Mouse (Mus musculus): ENCODE measurements around the gene Dzip1l. TPM values are rescaled to one million over a fixed set of nuclear protein-coding genes. Genes with fewer than 3 reads are reported as not detected.
A peak's percentile ranks its signal among the peaks of the same experiment; 100 is the strongest.
"Not testable (repeated sequence)": the region's sequence is repeated elsewhere in the genome, so short reads cannot be mapped to it uniquely, and the experiment has no call there.

The Dzip1l gene
- total RNA-seq (2014; rRNA removed): 19.9 and 22.5 TPM in 2 replicates
- polyA plus RNA-seq (2015; fragmentation: Nextera tagmentation; extraction: Ambion mirVana): 7.1 and 8.1 TPM in 2 replicates

GRCm38 (mm10) chr9:99629281-99630011, at the start of gene Dzip1l:
Gene Dzip1l, plus strand, starts transcription at chr9:99629496.
- peak within 1 kb of the TSS; percentile 77 for H3K9ac ChIP-seq (replicated peaks; ENCODE audit: low read length, poor library complexity, severe bottlenecking)
- under 1% methylated on average over 44 of the region's 44 CpGs for WGBS
- H3K27me3 ChIP-seq (ENCODE audit: insufficient read depth, low read length): no peaks in the 10 kb centered on the region
- DNase-seq (ENCODE audit: low spot score) (peak; percentile 78), ATAC-seq (ENCODE audit: low FRiP score) (peak; percentile 83)
- no peaks in the 10 kb centered on the region for H3K36me3 ChIP-seq (ENCODE audit: insufficient read depth, low read length)
- H3K9me3 ChIP-seq (ENCODE audit: low read length): no peaks in the 10 kb centered on the region
- peak within 1 kb of the TSS; percentile 78 for H3K27ac ChIP-seq (ENCODE audit: low read depth, low read length)
- no peak; the same call in 1 of the 2 replicates for TF ChIP-seq CTCF (IDR thresholded peaks at IDR 0.05)
- H3K4me3 ChIP-seq (ENCODE audit: low read depth, low read length): peak within 1 kb of the TSS; percentile 60
- H3K4me1 ChIP-seq (ENCODE audit: insufficient read depth, low read length): peaks cover 8% of the 10 kb centered on the region
- H3K4me2 ChIP-seq (ENCODE audit: low read depth, low read length, poor library complexity, severe bottlenecking): peak within 1 kb of the TSS; percentile 87

GRCm38 (mm10) chr9:99580655-99581054, 48.6 kb upstream of the Dzip1l start:
- no peak overlapping the region for H3K4me3 ChIP-seq (ENCODE audit: low read depth, low read length)
- no peak overlapping the region for H3K4me2 ChIP-seq (ENCODE audit: low read depth, low read length, poor library complexity, severe bottlenecking)
- H3K36me3 ChIP-seq (ENCODE audit: insufficient read depth, low read length): peaks cover 23% of the 10 kb centered on the region
- H3K9ac ChIP-seq (replicated peaks; ENCODE audit: low read length, poor library complexity, severe bottlenecking): no peak overlapping the region
- H3K27ac ChIP-seq (ENCODE audit: low read depth, low read length): no peak overlapping the region
- 43% methylated on average over 2 of the region's 2 CpGs for WGBS
- peak; percentile 81 for DNase-seq (ENCODE audit: low spot score)
- 0 out of 2 replicates have a peak, but pooled peaks have one; percentile 39 for ATAC-seq (ENCODE audit: low FRiP score)
- TF ChIP-seq CTCF (IDR thresholded peaks at IDR 0.05): peak; percentile 83
- H3K4me1 ChIP-seq (ENCODE audit: insufficient read depth, low read length): 0 out of 2 replicates have a peak, but pooled peaks cover 4% of the 10 kb centered on the region
- no peaks in the 10 kb centered on the region for H3K27me3 ChIP-seq (ENCODE audit: insufficient read depth, low read length)
- no peaks in the 10 kb centered on the region for H3K9me3 ChIP-seq (ENCODE audit: low read length)

- no peak overlapping the region for H3K4me2 ChIP-seq (ENCODE audit: low read depth, low read length, poor library complexity, severe bottlenecking)
- no peaks in the 10 kb centered on the region for H3K4me1 ChIP-seq (ENCODE audit: insufficient read depth, low read length)
- no peak overlapping the region for H3K27ac ChIP-seq (ENCODE audit: low read depth, low read length)
- no peaks in the 10 kb centered on the region for H3K9me3 ChIP-seq (ENCODE audit: low read length)
- DNase-seq (ENCODE audit: low spot score): peak; percentile 43
- no peak for ATAC-seq (ENCODE audit: low FRiP score)
- H3K36me3 ChIP-seq (ENCODE audit: insufficient read depth, low read length): peaks cover 17% of the 10 kb centered on the region
- no peaks in the 10 kb centered on the region for H3K27me3 ChIP-seq (ENCODE audit: insufficient read depth, low read length)
- H3K4me3 ChIP-seq (ENCODE audit: low read depth, low read length): no peak overlapping the region
- 27% methylated on average over 8 of the region's 8 CpGs for WGBS
- peak; percentile 79 for TF ChIP-seq CTCF (IDR thresholded peaks at IDR 0.05)
- H3K9ac ChIP-seq (replicated peaks; ENCODE audit: low read length, poor library complexity, severe bottlenecking): no peak overlapping the region
Observed at GRCm38 (mm10) chr9:99587505-99588202, 41.6 kb upstream of the Dzip1l start.

- H3K4me3 ChIP-seq (ENCODE audit: low read depth, low read length): no peak overlapping the region
- H3K9ac ChIP-seq (replicated peaks; ENCODE audit: low read length, poor library complexity, severe bottlenecking): no peak overlapping the region
- no peaks in the 10 kb centered on the region for H3K36me3 ChIP-seq (ENCODE audit: insufficient read depth, low read length)
- H3K27ac ChIP-seq (ENCODE audit: low read depth, low read length): no peak overlapping the region
- no peaks in the 10 kb centered on the region for H3K4me1 ChIP-seq (ENCODE audit: insufficient read depth, low read length)
- TF ChIP-seq CTCF (IDR thresholded peaks at IDR 0.05): no peak
- H3K4me2 ChIP-seq (ENCODE audit: low read depth, low read length, poor library complexity, severe bottlenecking): no peak overlapping the region
- H3K27me3 ChIP-seq (ENCODE audit: insufficient read depth, low read length): no peaks in the 10 kb centered on the region
- DNase-seq (ENCODE audit: low spot score): no peak
- no peak for ATAC-seq (ENCODE audit: low FRiP score)
- H3K9me3 ChIP-seq (ENCODE audit: low read length): no peaks in the 10 kb centered on the region
- 84% methylated on average over 8 of the region's 8 CpGs for WGBS
Observed at GRCm38 (mm10) chr9:99591144-99591543, 38.2 kb upstream of the Dzip1l start.

- not testable (repeated sequence) for H3K27ac ChIP-seq (ENCODE audit: low read depth, low read length); ATAC-seq (ENCODE audit: low FRiP score); DNase-seq (ENCODE audit: low spot score); H3K4me1 ChIP-seq (ENCODE audit: insufficient read depth, low read length); H3K36me3 ChIP-seq (ENCODE audit: insufficient read depth, low read length); H3K9me3 ChIP-seq (ENCODE audit: low read length); H3K4me2 ChIP-seq (ENCODE audit: low read depth, low read length, poor library complexity, severe bottlenecking); H3K9ac ChIP-seq (replicated peaks; ENCODE audit: low read length, poor library complexity, severe bottlenecking); H3K27me3 ChIP-seq (ENCODE audit: insufficient read depth, low read length); H3K4me3 ChIP-seq (ENCODE audit: low read depth, low read length)
- WGBS: 92% methylated on average over 6 of the region's 6 CpGs
Observed at GRCm38 (mm10) chr9:99599127-99599526, 30.2 kb upstream of the Dzip1l start.

- no peak overlapping the region for H3K9ac ChIP-seq (replicated peaks; ENCODE audit: low read length, poor library complexity, severe bottlenecking)
- no peak overlapping the region for H3K4me2 ChIP-seq (ENCODE audit: low read depth, low read length, poor library complexity, severe bottlenecking)
- H3K9me3 ChIP-seq (ENCODE audit: low read length): no peaks in the 10 kb centered on the region
- H3K4me1 ChIP-seq (ENCODE audit: insufficient read depth, low read length): no peaks in the 10 kb centered on the region
- no peaks in the 10 kb centered on the region for H3K36me3 ChIP-seq (ENCODE audit: insufficient read depth, low read length)
- H3K4me3 ChIP-seq (ENCODE audit: low read depth, low read length): no peak overlapping the region
- WGBS: 79% methylated on average over 2 of the region's 2 CpGs
- DNase-seq (ENCODE audit: low spot score) (no peak), ATAC-seq (ENCODE audit: low FRiP score) (no peak)
- no peaks in the 10 kb centered on the region for H3K27me3 ChIP-seq (ENCODE audit: insufficient read depth, low read length)
- no peak for TF ChIP-seq CTCF (IDR thresholded peaks at IDR 0.05)
- no peak overlapping the region for H3K27ac ChIP-seq (ENCODE audit: low read depth, low read length)
Observed at GRCm38 (mm10) chr9:99603566-99603965, 25.7 kb upstream of the Dzip1l start.

Data from midbrain, postnatal 0 days (tissue).